Mouse (Mus musculus): ENCODE measurements around the gene Zc3hc1. TPM values are rescaled to one million over a fixed set of nuclear protein-coding genes. Genes with fewer than 3 reads are reported as not detected.

Zc3hc1 gene
- polyA plus RNA-seq, 2 experiments = 41.5 to 64.6 TPM

- Histone ChIP-seq H3K27me3 (ENCODE audit: control insufficient read depth, insufficient read depth, low read length) (no peaks in the 10 kb centered on the region), H3K4me1 (ENCODE audit: control insufficient read depth, insufficient read depth, low read length) (no peaks in the 10 kb centered on the region; the same call in 1 of the 2 replicates), H3K4me2 (replicated peaks; ENCODE audit: low read depth, low read length, severe bottlenecking) (no peak overlapping the region), H3K9me3 (ENCODE audit: control insufficient read depth, low read length) (no peaks in the 10 kb centered on the region), H3K4me3 (replicated peaks; ENCODE audit: low read length) (no peak overlapping the region), H3K27ac (replicated peaks; ENCODE audit: low read depth, low read length) (no peak overlapping the region), H3K36me3 (ENCODE audit: control insufficient read depth, insufficient read depth, low read length) (peaks cover 19% of the 10 kb centered on the region), H3K9ac (ENCODE audit: low read depth, low read length, severe bottlenecking) (no peak overlapping the region)
- WGBS = 90% methylated on average over 7 of the region's 7 CpGs
- TF ChIP-seq POLR2A (IDR thresholded peaks at IDR 0.05; ENCODE audit: borderline replicate concordance, extremely low read depth, insufficient read depth, insufficient read length) = no peak
- ATAC-seq (ENCODE audit: low FRiP score, low read depth) (no peak), DNase-seq (ENCODE audit: low spot score) (no peak)
Observed at GRCm38 (mm10) chr6:30416801-30417200, 26.0 kb upstream of the Zc3hc1 start.

- ATAC-seq (ENCODE audit: low FRiP score, low read depth) (no peak), DNase-seq (ENCODE audit: low spot score) (no peak)
- Histone ChIP-seq H3K9me3 (ENCODE audit: control insufficient read depth, low read length) (no peaks in the 10 kb centered on the region), H3K27me3 (ENCODE audit: control insufficient read depth, insufficient read depth, low read length) (no peaks in the 10 kb centered on the region), H3K4me1 (ENCODE audit: control insufficient read depth, insufficient read depth, low read length) (no peaks in the 10 kb centered on the region; the same call in 1 of the 2 replicates), H3K36me3 (ENCODE audit: control insufficient read depth, insufficient read depth, low read length) (peaks cover 13% of the 10 kb centered on the region), H3K9ac (ENCODE audit: low read depth, low read length, severe bottlenecking) (no peak overlapping the region), H3K4me3 (replicated peaks; ENCODE audit: low read length) (no peak overlapping the region), H3K27ac (replicated peaks; ENCODE audit: low read depth, low read length) (no peak overlapping the region), H3K4me2 (replicated peaks; ENCODE audit: low read depth, low read length, severe bottlenecking) (no peak overlapping the region)
- TF ChIP-seq POLR2A (IDR thresholded peaks at IDR 0.05; ENCODE audit: borderline replicate concordance, extremely low read depth, insufficient read depth, insufficient read length) = no peak
- 95% methylated on average over 2 of the region's 2 CpGs for WGBS
Observed at GRCm38 (mm10) chr6:30416126-30416525, 25.3 kb upstream of the Zc3hc1 start.

- no peak for ATAC-seq (ENCODE audit: low FRiP score, low read depth)
- no peak for DNase-seq (ENCODE audit: low spot score)
- TF ChIP-seq POLR2A (IDR thresholded peaks at IDR 0.05; ENCODE audit: borderline replicate concordance, extremely low read depth, insufficient read depth, insufficient read length) = no peak
- WGBS = 72% methylated on average over 4 of the region's 4 CpGs
- H3K27ac ChIP-seq (replicated peaks; ENCODE audit: low read depth, low read length) = no peak overlapping the region
- no peak overlapping the region for H3K9ac ChIP-seq (ENCODE audit: low read depth, low read length, severe bottlenecking)
- H3K36me3 ChIP-seq (ENCODE audit: control insufficient read depth, insufficient read depth, low read length) = peaks cover 6% of the 10 kb centered on the region; the same call in 1 of the 2 replicates
- no peak overlapping the region for H3K4me3 ChIP-seq (replicated peaks; ENCODE audit: low read length)
- no peaks in the 10 kb centered on the region for H3K27me3 ChIP-seq (ENCODE audit: control insufficient read depth, insufficient read depth, low read length)
- no peaks in the 10 kb centered on the region for H3K9me3 ChIP-seq (ENCODE audit: control insufficient read depth, low read length)
- no peaks in the 10 kb centered on the region for H3K4me1 ChIP-seq (ENCODE audit: control insufficient read depth, insufficient read depth, low read length)
- no peak overlapping the region for H3K4me2 ChIP-seq (replicated peaks; ENCODE audit: low read depth, low read length, severe bottlenecking)
Observed at GRCm38 (mm10) chr6:30411311-30411710, 20.5 kb upstream of the Zc3hc1 start.

GRCm38 (mm10) chr6:30409399-30410093, 18.7 kb upstream of the Zc3hc1 start:
- 85% methylated on average over 7 of the region's 7 CpGs for WGBS
- Histone ChIP-seq H3K36me3 (ENCODE audit: control insufficient read depth, insufficient read depth, low read length) (peaks cover 4% of the 10 kb centered on the region; the same call in 1 of the 2 replicates), H3K4me1 (ENCODE audit: control insufficient read depth, insufficient read depth, low read length) (0 out of 2 replicates have a peak, but pooled peaks cover 3% of the 10 kb centered on the region), H3K27ac (replicated peaks; ENCODE audit: low read depth, low read length) (no peak overlapping the region), H3K9ac (ENCODE audit: low read depth, low read length, severe bottlenecking) (no peak overlapping the region), H3K9me3 (ENCODE audit: control insufficient read depth, low read length) (no peaks in the 10 kb centered on the region), H3K4me3 (replicated peaks; ENCODE audit: low read length) (no peak overlapping the region), H3K4me2 (replicated peaks; ENCODE audit: low read depth, low read length, severe bottlenecking) (no peak overlapping the region), H3K27me3 (ENCODE audit: control insufficient read depth, insufficient read depth, low read length) (no peaks in the 10 kb centered on the region)
- no peak for TF ChIP-seq POLR2A (IDR thresholded peaks at IDR 0.05; ENCODE audit: borderline replicate concordance, extremely low read depth, insufficient read depth, insufficient read length)
- ATAC-seq (ENCODE audit: low FRiP score, low read depth) = no peak
- DNase-seq (ENCODE audit: low spot score) = no peak

GRCm38 (mm10) chr6:30408276-30408675, 17.4 kb upstream of the Zc3hc1 start:
- peaks cover 4% of the 10 kb centered on the region; the same call in 1 of the 2 replicates for H3K36me3 ChIP-seq (ENCODE audit: control insufficient read depth, insufficient read depth, low read length)
- H3K9ac ChIP-seq (ENCODE audit: low read depth, low read length, severe bottlenecking) = no peak overlapping the region
- DNase-seq (ENCODE audit: low spot score) = no peak
- no peak for ATAC-seq (ENCODE audit: low FRiP score, low read depth)
- H3K4me1 ChIP-seq (ENCODE audit: control insufficient read depth, insufficient read depth, low read length) = 0 out of 2 replicates have a peak, but pooled peaks cover 4% of the 10 kb centered on the region
- H3K4me3 ChIP-seq (replicated peaks; ENCODE audit: low read length) = no peak overlapping the region
- no peak overlapping the region for H3K27ac ChIP-seq (replicated peaks; ENCODE audit: low read depth, low read length)
- WGBS = 84% methylated on average over 4 of the region's 4 CpGs
- no peaks in the 10 kb centered on the region for H3K27me3 ChIP-seq (ENCODE audit: control insufficient read depth, insufficient read depth, low read length)
- H3K4me2 ChIP-seq (replicated peaks; ENCODE audit: low read depth, low read length, severe bottlenecking) = no peak overlapping the region
- TF ChIP-seq POLR2A (IDR thresholded peaks at IDR 0.05; ENCODE audit: borderline replicate concordance, extremely low read depth, insufficient read depth, insufficient read length) = no peak
- H3K9me3 ChIP-seq (ENCODE audit: control insufficient read depth, low read length) = no peaks in the 10 kb centered on the region
